Mouse (Mus musculus) E14TG2a.4 (cell line): ENCODE data around the gene Pan3.

Experiments used
- H3K27me3 ChIP-seq: 2 replicates; pipeline ENCODE4 v1.6.1; 2014; ENCODE audit warnings: low read length, control low read depth; ENCODE audit not compliant: insufficient read depth
- H3K36me3 ChIP-seq: 2 replicates; pipeline ENCODE4 v1.6.1; 2014; ENCODE audit warnings: low read length, control low read depth; ENCODE audit not compliant: insufficient read depth
- H3K4me1 ChIP-seq: replicated peaks from 2 replicates; pipeline ENCODE4 v1.6.1; 2014; ENCODE audit warnings: low read depth, low read length, control low read depth
- H3K4me3 ChIP-seq: replicated peaks from 2 replicates; pipeline ENCODE4 v1.5.1; 2014; ENCODE audit warnings: mild to moderate bottlenecking, low read length
- H3K9me3 ChIP-seq: 2 replicates; pipeline ENCODE4 v1.6.1; 2014; ENCODE audit warnings: low read length, control low read depth
- CTCF ChIP-seq: conservative IDR thresholded peaks from 2 replicates; pipeline ENCODE4 v1.5.1; 2014; ENCODE audit warnings: low read length
- NANOG ChIP-seq: IDR thresholded peaks from 2 replicates; pipeline ENCODE4 v1.6.1; 2014; ENCODE audit warnings: borderline replicate concordance, low read length, mixed read lengths
- POU5F1 ChIP-seq: IDR thresholded peaks from 2 replicates; pipeline ENCODE4 v1.6.1; 2014; ENCODE audit warnings: low read length, borderline replicate concordance

The Pan3 gene

GRCm38 (mm10) chr5:147565444-147565843 lies 135.5 kb downstream of the Pan3 start:
- no peaks in the 10 kb centered on the region for H3K36me3 ChIP-seq
- TF ChIP-seq NANOG (no peak), POU5F1 (no peak), CTCF (no peak)
- H3K9me3 ChIP-seq = no peaks in the 10 kb centered on the region
- peaks cover 4% of the 10 kb centered on the region; the same call in 1 of the 2 replicates for H3K27me3 ChIP-seq
- H3K4me1 ChIP-seq = peaks cover 17% of the 10 kb centered on the region
- H3K4me3 ChIP-seq = no peak overlapping the region

DNA sequence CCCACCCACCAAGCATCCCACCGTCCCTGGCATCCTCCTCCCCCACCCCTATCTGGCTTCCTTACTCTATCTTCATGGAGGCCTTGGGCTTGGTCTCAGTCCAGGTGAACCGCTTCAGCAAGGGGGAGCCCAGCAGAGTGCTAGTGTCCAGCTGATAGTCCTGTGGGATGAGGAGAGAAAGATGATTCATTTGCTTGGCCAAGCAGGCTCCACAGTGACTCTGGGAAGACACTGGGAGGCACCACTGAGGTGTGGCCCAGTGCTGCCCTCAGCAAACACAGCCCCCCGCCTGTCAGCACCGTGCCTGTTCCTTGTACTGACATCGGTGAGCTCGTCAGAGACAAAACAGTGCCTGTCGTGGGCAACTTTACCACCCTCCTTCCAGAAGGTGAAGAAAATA lies 136.4 kb downstream of the Pan3 start:
- Histone ChIP-seq H3K4me3 (no peak overlapping the region), H3K4me1 (peaks cover 17% of the 10 kb centered on the region), H3K27me3 (peaks cover 4% of the 10 kb centered on the region; the same call in 1 of the 2 replicates), H3K9me3 (no peaks in the 10 kb centered on the region), H3K36me3 (no peaks in the 10 kb centered on the region)
- TF ChIP-seq POU5F1 = no peak
- TF ChIP-seq CTCF = no peak
- no peak for TF ChIP-seq NANOG

GRCm38 (mm10) chr5:147572695-147573094 lies 142.7 kb downstream of the Pan3 start:
- peaks cover 19% of the 10 kb centered on the region for H3K27me3 ChIP-seq
- peaks cover 13% of the 10 kb centered on the region for H3K4me1 ChIP-seq
- H3K9me3 ChIP-seq = no peaks in the 10 kb centered on the region
- no peak for TF ChIP-seq POU5F1
- no peak for TF ChIP-seq NANOG
- no peak for TF ChIP-seq CTCF
- H3K4me3 ChIP-seq = no peak overlapping the region
- no peaks in the 10 kb centered on the region for H3K36me3 ChIP-seq

GRCm38 (mm10) chr5:147573555-147573954 lies 143.6 kb downstream of the Pan3 start:
- Histone ChIP-seq H3K9me3 (no peaks in the 10 kb centered on the region), H3K27me3 (peaks cover 27% of the 10 kb centered on the region), H3K4me3 (no peak overlapping the region), H3K36me3 (no peaks in the 10 kb centered on the region), H3K4me1 (peaks cover 13% of the 10 kb centered on the region)
- no peak for TF ChIP-seq NANOG
- no peak for TF ChIP-seq CTCF
- no peak for TF ChIP-seq POU5F1

- peaks cover 31% of the 10 kb centered on the region for H3K27me3 ChIP-seq
- H3K4me3 ChIP-seq = no peak overlapping the region
- TF ChIP-seq CTCF = no peak
- TF ChIP-seq NANOG = no peak
- TF ChIP-seq POU5F1 = no peak
- no peaks in the 10 kb centered on the region for H3K36me3 ChIP-seq
- H3K9me3 ChIP-seq = no peaks in the 10 kb centered on the region
- H3K4me1 ChIP-seq = peaks cover 13% of the 10 kb centered on the region
Measured at GRCm38 (mm10) chr5:147574517-147574916, 144.6 kb downstream of the Pan3 start.

DNA sequence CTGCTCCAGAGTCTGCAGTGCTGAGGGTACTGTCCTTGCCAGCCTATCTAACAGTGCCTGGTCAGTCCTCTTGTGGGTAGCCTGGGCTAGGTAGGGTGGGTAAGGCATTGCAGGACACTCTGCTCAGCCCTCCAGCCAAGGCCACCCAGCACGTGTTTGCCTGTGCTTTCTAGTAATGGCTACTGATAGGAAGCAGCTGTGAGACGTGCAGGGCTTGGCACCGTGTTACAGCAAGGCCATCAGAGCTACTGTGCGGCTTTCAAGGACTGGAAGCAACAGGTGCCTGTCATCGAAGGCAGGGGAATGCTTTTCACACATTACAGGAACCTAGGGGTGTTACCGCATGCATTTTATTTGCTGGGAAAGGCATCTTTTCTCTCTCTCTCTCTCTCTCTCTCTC lies 147.0 kb downstream of the Pan3 start:
- no peak for TF ChIP-seq NANOG
- TF ChIP-seq POU5F1 = no peak
- no peak for TF ChIP-seq CTCF
- no peak overlapping the region for H3K4me3 ChIP-seq
- peaks cover 13% of the 10 kb centered on the region for H3K4me1 ChIP-seq
- peaks cover 31% of the 10 kb centered on the region for H3K27me3 ChIP-seq
- no peaks in the 10 kb centered on the region for H3K9me3 ChIP-seq
- H3K36me3 ChIP-seq = no peaks in the 10 kb centered on the region

GRCm38 (mm10) chr5:147579148-147579547 lies 149.2 kb downstream of the Pan3 start:
- no peaks in the 10 kb centered on the region for H3K9me3 ChIP-seq
- no peaks in the 10 kb centered on the region for H3K36me3 ChIP-seq
- H3K4me3 ChIP-seq = no peak overlapping the region
- TF ChIP-seq CTCF = peak; percentile 84
- no peak for TF ChIP-seq NANOG
- no peak for TF ChIP-seq POU5F1
- H3K4me1 ChIP-seq = peaks cover 21% of the 10 kb centered on the region
- H3K27me3 ChIP-seq = peaks cover 31% of the 10 kb centered on the region

GRCm38 (mm10) chr5:147579691-147580090 lies 149.7 kb downstream of the Pan3 start:
- no peak for TF ChIP-seq POU5F1
- TF ChIP-seq CTCF = no peak
- no peak for TF ChIP-seq NANOG
- Histone ChIP-seq H3K9me3 (no peaks in the 10 kb centered on the region), H3K36me3 (no peaks in the 10 kb centered on the region), H3K4me1 (peaks cover 18% of the 10 kb centered on the region), H3K4me3 (no peak overlapping the region), H3K27me3 (peaks cover 33% of the 10 kb centered on the region)

DNA sequence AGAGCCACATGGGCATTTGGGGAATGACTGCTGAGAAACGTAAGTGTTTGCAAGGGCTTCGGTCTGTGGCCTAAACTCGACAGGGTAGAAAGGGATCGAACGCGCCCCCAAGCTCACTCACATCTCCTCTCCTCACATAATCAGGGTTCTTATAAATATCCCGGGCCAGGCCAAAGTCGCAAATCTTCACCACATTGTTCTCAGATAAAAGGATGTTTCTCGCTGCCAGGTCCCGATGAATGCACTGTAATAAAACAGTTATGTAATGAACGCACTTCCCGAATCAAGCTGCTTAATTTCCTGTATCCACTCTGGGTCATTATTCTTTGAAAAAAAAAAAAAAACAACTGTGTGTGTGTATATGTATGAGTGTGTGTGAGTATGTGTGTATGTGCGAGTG lies 150.2 kb downstream of the Pan3 start:
- no peak for TF ChIP-seq POU5F1
- no peak for TF ChIP-seq CTCF
- TF ChIP-seq NANOG = no peak
- Histone ChIP-seq H3K36me3 (no peaks in the 10 kb centered on the region), H3K4me1 (peaks cover 17% of the 10 kb centered on the region), H3K9me3 (no peaks in the 10 kb centered on the region), H3K4me3 (no peak overlapping the region), H3K27me3 (peaks cover 34% of the 10 kb centered on the region)
